Mouse (Mus musculus) neural tube, embryonic 15.5 days (tissue): ENCODE measurements around the gene Card11. TPM values are rescaled to one million over a fixed set of nuclear protein-coding genes. Genes with fewer than 3 reads are reported as not detected.

Experiments
- ATAC-seq: fragments of 200-750 bp; cut with Nextera tagmentation; 2 replicates; pipeline ENCODE4 v1.8.0; 2017; ENCODE audit warnings: mild to moderate bottlenecking, moderate TSS enrichment, moderate library complexity; ENCODE audit not compliant: low FRiP score
- H3K27ac ChIP-seq: fragments of 300-500 bp; sonication (generic); replicated peaks from 2 replicates; pipeline ENCODE4 v1.5.1; 2015; ENCODE audit warnings: mild to moderate bottlenecking, inconsistent platforms
- H3K27me3 ChIP-seq: fragments of 300-500 bp; sonication (generic); replicated peaks from 2 replicates; pipeline ENCODE4 v1.6.1; 2015; ENCODE audit warnings: inconsistent platforms
- H3K36me3 ChIP-seq: fragments of 300-500 bp; sonication (generic); 2 replicates; pipeline ENCODE4 v1.6.1; 2015; ENCODE audit warnings: inconsistent platforms
- H3K4me1 ChIP-seq: fragments of 300-500 bp; sonication (generic); 2 replicates; pipeline ENCODE4 v1.6.1; 2015; ENCODE audit warnings: inconsistent platforms
- H3K4me2 ChIP-seq: fragments of 300-500 bp; sonication (generic); 2 replicates; pipeline ENCODE4 v1.6.1; 2015; ENCODE audit warnings: inconsistent platforms, mild to moderate bottlenecking, moderate library complexity
- H3K4me3 ChIP-seq: fragments of 300-500 bp; sonication (generic); replicated peaks from 2 replicates; pipeline ENCODE4 v1.5.1; 2015; ENCODE audit warnings: mild to moderate bottlenecking, inconsistent platforms
- H3K9ac ChIP-seq: fragments of 300-500 bp; sonication (generic); replicated peaks from 2 replicates; pipeline ENCODE4 v1.6.1; 2015; ENCODE audit warnings: mild to moderate bottlenecking, inconsistent platforms
- H3K9me3 ChIP-seq: fragments of 300-500 bp; sonication (generic); replicated peaks from 2 replicates; pipeline ENCODE4 v1.6.1; 2016; ENCODE audit warnings: inconsistent platforms
- WGBS: fragments of 180-500 bp; shearing (Covaris S2); methylation state at CpG from one replicate; pipeline ENCODE4 v1.1.7; 2015; ENCODE audit warnings: mixed read lengths; 5-methylcytosine and 5-hydroxymethylcytosine counted together
- polyA plus RNA-seq: library from polyadenylated mRNA; unstranded; fragments of >200 nt; fragmentation: Nextera tagmentation; extraction: Ambion mirVana; gene quantifications from 2 replicates; pipeline ENCODE4 v1.2.1, GENCODE M21; 2015

Card11 gene
- 0.26 and 0.84 TPM in 2 replicates for polyA plus RNA-seq

DNA sequence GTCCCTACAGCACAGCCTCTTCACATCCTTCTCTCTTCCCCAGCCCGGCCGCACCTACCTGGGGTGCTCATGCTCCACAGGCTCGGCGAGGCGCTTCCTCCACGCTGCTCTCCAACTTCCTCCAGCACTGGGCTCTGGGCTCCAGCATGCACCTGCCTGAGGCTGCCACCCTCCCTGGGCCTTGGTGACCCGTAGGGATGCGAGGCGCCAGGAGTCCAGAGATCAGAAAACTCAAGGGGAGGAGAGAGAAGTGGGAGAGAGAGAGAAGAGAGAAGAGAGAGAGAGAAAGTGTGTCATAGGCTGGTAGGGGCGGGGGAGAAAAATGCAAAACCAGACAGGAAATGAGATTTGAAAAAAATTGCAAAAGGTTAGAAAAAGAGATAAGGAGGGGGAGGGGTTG, at the start of gene Card11:
Gene Card11 (minus strand): TSS at position 234 of the 400 bp plus-strand sequence.
- Histone ChIP-seq H3K4me1 (no peaks in the 10 kb centered on the region), H3K36me3 (no peaks in the 10 kb centered on the region), H3K27me3 (no peaks in the 10 kb centered on the region), H3K9me3 (no peaks in the 10 kb centered on the region), H3K27ac (no peak within 1 kb of the TSS), H3K4me2 (no peak within 1 kb of the TSS), H3K9ac (no peak within 1 kb of the TSS), H3K4me3 (no peak within 1 kb of the TSS)
- ATAC-seq, result no peak
- 77% methylated on average over 10 of the region's 10 CpGs for WGBS

DNA sequence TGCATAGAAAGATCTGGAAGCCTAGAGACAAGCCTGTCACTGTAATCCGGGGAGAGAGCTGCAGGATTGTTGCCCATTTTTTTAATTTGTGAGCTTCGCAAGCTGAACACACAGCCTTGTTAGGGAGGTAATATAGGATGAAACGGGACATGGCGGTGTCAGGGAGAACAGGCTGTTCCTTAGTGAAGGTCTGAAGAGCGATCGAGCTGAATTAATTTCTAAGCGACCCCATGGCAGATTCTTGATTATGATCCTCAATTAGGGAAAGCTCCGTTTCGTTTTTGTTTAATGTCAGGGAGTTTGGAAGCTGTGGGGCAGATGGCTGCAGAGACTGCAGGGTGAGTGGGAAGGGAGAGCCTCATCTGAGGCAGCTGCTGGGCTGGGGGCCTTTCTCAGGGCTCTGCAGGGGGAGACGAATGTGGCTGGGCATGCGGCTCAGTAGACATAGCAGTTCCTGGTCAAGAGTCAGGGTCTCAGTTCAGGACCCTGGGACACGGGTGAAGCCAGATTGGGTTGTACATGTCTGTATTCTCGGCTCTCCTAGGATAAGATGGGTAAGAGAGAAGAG, 47.4 kb upstream of the Card11 start:
- Histone ChIP-seq H3K9ac (no peak overlapping the region), H3K9me3 (0 out of 2 replicates have a peak, but pooled peaks cover 5% of the 10 kb centered on the region), H3K27ac (no peak overlapping the region), H3K27me3 (no peaks in the 10 kb centered on the region), H3K4me3 (no peak overlapping the region), H3K36me3 (no peaks in the 10 kb centered on the region), H3K4me2 (no peak overlapping the region), H3K4me1 (peaks cover 6% of the 10 kb centered on the region)
- ATAC-seq, result no peak
- 54% methylated on average over 13 of the region's 13 CpGs for WGBS

DNA sequence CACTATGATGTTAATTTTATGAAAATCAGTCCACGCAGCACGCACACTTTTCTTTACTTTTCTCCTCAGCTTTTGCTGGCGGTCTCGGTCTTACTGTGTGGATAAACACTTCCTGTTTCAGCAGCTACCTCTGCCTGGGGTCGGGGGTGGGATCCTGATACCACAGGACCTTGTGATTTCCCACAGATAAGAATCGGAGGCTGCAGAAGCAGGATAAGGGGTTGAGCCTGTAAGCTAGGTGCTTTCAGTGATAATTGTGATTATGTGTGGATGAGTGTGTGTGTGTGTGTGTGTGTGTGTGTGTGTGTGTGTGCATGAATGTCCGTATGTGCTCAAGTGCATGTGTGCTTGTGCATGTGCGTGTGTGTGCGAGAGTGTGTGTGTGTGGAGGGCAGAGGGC, 44.6 kb upstream of the Card11 start:
- ATAC-seq, result no peak
- no peak overlapping the region for H3K27ac ChIP-seq
- H3K4me1 ChIP-seq, result peaks cover 6% of the 10 kb centered on the region
- no peaks in the 10 kb centered on the region for H3K36me3 ChIP-seq
- H3K9ac ChIP-seq, result no peak overlapping the region
- H3K4me2 ChIP-seq, result no peak overlapping the region
- H3K27me3 ChIP-seq, result no peaks in the 10 kb centered on the region
- H3K9me3 ChIP-seq, result no peaks in the 10 kb centered on the region
- 88% methylated on average over 9 of the region's 9 CpGs for WGBS
- H3K4me3 ChIP-seq, result no peak overlapping the region

DNA sequence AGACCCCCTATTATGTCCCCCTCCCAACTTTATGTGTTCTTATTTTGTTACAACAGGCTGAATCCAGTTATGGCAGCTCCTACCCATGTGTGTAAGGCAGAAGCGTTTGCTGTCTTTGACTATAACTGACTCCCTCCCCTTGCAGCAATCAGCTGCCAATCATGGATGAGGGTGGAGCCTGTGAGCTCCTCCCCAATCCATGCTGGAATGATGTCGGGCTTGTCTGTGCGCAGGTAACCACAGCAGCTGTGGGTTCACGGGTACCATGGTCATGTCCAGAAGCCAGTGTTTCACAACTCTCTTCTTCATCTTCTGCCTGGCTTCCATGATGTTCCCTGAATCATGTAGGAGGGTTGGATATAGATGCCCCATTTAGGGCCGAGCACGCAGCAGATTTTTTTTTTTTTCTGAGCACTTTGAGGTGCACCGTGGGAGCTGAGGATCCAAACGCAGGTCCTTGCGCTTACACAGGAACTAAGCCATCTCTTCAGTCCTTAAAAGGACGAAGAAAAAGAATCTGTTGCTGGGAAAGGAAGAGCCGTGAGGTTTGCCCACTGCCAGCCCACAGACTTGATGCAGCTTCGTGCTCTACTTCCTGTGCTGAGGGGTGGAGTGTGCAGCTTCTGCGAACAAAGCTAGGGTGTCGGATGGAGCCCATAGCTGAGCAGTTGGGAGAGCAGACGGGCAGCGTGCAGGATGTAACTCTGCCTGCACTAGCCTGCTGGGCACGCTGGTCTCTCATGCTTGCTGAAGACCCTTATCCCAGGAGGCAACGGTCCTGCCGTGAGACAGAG, 43.5 kb upstream of the Card11 start:
- Histone ChIP-seq H3K9ac (no peak overlapping the region), H3K36me3 (no peaks in the 10 kb centered on the region), H3K4me3 (no peak overlapping the region), H3K27me3 (no peaks in the 10 kb centered on the region), H3K4me1 (peaks cover 6% of the 10 kb centered on the region), H3K4me2 (no peak overlapping the region), H3K9me3 (no peaks in the 10 kb centered on the region), H3K27ac (no peak overlapping the region)
- no peak for ATAC-seq
- WGBS, result 68% methylated on average over 19 of the region's 19 CpGs

DNA sequence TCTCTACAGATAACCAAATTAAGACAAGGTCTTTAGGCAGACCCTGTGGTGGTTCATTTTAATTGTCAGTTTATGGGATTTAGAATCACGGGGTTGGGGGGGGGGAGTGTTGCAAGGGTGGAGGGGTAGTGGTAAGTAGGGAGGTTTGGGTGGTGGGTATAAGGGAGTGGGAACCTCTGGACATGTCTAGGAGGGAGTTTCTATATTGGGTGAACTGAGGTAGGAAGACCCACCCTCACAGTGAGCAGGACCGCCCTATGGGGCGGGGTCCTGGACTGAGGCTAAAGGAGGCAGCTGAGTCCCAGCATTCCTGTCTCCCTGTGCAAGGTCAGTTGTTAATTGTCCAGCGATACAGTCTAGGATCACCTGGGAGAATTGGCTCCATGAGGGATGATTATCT, 42.0 kb upstream of the Card11 start:
- no peak overlapping the region for H3K4me3 ChIP-seq
- no peaks in the 10 kb centered on the region for H3K36me3 ChIP-seq
- H3K4me1 ChIP-seq, result no peaks in the 10 kb centered on the region; the same call in 1 of the 2 replicates
- no peak overlapping the region for H3K9ac ChIP-seq
- no peaks in the 10 kb centered on the region for H3K27me3 ChIP-seq
- no peak for ATAC-seq
- H3K27ac ChIP-seq, result no peak overlapping the region
- no peak overlapping the region for H3K4me2 ChIP-seq
- no peaks in the 10 kb centered on the region for H3K9me3 ChIP-seq
- WGBS, result 89% methylated on average over 4 of the region's 4 CpGs

DNA sequence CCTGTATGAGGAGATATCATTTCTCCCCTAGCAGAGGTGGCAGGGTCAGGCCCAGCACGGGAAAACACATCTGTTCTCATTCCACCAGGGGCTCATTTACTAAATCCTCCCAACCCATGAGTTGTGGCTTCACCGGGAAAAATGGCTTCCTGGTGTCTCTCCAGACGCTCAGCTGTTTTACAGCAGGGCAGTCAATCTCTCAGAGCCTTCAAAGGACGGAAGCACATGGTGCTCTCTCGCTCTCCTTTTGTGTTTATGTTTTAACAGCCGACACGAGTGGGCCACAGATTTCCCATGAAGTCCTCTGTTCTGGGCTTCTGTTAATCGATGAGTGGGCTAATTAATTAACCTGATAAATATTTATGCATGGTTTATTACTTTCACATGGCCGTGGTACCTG, 40.5 kb upstream of the Card11 start:
- H3K4me1 ChIP-seq, result peaks cover 6% of the 10 kb centered on the region
- H3K9me3 ChIP-seq, result no peaks in the 10 kb centered on the region
- no peaks in the 10 kb centered on the region for H3K36me3 ChIP-seq
- H3K4me2 ChIP-seq, result no peak overlapping the region
- no peaks in the 10 kb centered on the region for H3K27me3 ChIP-seq
- WGBS, result 14% methylated on average over 9 of the region's 9 CpGs
- no peak overlapping the region for H3K4me3 ChIP-seq
- ATAC-seq, result no peak
- H3K9ac ChIP-seq, result no peak overlapping the region
- H3K27ac ChIP-seq, result no peak overlapping the region

DNA sequence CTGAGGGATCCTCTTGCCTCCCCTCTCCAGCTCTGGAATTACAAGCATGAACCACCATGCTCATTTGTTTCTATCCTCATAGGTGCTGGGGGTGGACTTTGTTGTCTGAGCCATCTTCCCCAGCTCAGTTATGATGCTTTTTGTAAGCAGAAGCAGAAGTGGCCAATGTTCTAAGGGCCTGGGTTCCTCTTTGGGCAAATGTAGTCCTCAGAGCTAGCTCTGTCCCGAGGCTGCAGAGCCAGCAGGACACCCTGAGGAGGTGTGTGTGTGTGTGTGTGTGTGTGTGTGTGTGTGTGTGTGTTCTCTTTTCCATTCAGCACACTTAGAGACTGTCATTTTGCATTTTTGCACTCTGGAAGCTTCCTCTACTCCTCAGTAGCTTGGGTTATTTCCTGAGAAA, 38.0 kb upstream of the Card11 start:
- Histone ChIP-seq H3K9me3 (no peaks in the 10 kb centered on the region), H3K4me3 (no peak overlapping the region), H3K4me2 (no peak overlapping the region), H3K4me1 (peaks cover 12% of the 10 kb centered on the region), H3K36me3 (no peaks in the 10 kb centered on the region), H3K9ac (no peak overlapping the region), H3K27ac (no peak overlapping the region), H3K27me3 (no peaks in the 10 kb centered on the region)
- ATAC-seq, result no peak
- 50% methylated on average over 1 of the region's 1 CpGs for WGBS

DNA sequence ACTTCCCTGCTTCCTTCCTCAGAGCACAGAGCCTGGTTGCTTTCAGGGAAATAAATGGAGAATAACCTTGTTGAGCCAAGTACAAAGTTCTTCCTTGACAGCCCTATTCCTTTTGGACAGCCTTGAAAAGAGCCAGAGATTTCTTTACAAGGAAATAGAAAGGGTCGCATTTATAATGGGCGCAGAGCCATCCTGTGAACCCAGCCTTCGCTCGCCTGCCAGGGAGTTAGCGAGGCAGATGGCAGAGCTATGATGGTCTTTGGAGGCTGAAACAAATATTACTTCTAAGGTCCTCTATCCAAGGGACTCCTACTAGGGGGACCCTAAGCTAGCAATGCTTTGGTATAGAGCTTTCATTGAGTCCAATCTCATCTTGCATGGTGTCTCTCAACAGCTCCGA, 35.0 kb upstream of the Card11 start:
- WGBS, result 79% methylated on average over 6 of the region's 6 CpGs
- Histone ChIP-seq H3K9ac (no peak overlapping the region), H3K27me3 (no peaks in the 10 kb centered on the region), H3K9me3 (no peaks in the 10 kb centered on the region), H3K4me3 (no peak overlapping the region), H3K27ac (no peak overlapping the region), H3K4me1 (peaks cover 12% of the 10 kb centered on the region), H3K4me2 (no peak overlapping the region), H3K36me3 (no peaks in the 10 kb centered on the region)
- ATAC-seq, result no peak

DNA sequence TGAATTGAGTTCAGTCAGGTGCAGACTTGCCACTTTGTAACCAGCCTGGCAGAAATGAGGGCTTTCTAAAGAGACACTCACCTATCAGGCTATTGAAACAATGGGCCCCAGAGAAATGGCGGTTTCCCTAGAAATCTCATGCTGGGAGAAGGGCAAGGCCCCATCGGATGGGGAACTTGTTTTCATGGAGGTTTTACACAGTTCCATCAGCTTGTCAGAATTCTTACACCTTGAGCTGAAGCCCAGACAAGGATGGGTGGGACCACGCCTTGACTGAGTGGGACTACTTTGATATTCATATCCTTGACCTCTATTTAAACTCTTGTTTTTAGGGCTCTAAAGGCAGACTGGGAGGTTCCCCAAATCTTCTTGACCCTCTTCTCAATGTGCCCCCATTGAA, 33.9 kb upstream of the Card11 start:
- WGBS, result 78% methylated on average over 3 of the region's 3 CpGs
- H3K27me3 ChIP-seq, result no peaks in the 10 kb centered on the region
- H3K4me3 ChIP-seq, result no peak overlapping the region
- no peak for ATAC-seq
- H3K27ac ChIP-seq, result no peak overlapping the region
- H3K9me3 ChIP-seq, result no peaks in the 10 kb centered on the region
- peaks cover 12% of the 10 kb centered on the region for H3K4me1 ChIP-seq
- H3K9ac ChIP-seq, result no peak overlapping the region
- H3K4me2 ChIP-seq, result no peak overlapping the region
- no peaks in the 10 kb centered on the region for H3K36me3 ChIP-seq

DNA sequence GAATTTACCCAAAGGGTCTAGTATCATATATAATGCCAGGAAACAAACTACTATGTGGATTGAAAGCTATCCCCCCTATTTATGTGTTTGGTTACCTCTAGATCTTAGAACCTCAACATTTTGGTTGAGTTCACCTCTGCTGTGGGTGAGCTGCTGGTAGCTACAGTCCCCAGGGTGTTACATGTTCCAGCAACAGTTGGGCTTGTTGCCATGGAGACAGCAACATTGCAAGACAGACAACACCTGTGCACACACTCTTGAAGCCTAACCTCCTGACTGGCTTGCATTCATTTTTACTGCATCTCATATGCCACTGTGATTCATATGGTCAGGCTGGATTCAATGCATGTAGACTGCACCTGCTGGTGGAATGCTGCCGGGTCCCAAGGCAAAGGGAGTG, 32.6 kb upstream of the Card11 start:
- Histone ChIP-seq H3K36me3 (no peaks in the 10 kb centered on the region), H3K9me3 (no peaks in the 10 kb centered on the region), H3K4me3 (no peak overlapping the region), H3K27ac (no peak overlapping the region), H3K4me1 (peaks cover 12% of the 10 kb centered on the region), H3K9ac (no peak overlapping the region), H3K27me3 (no peaks in the 10 kb centered on the region), H3K4me2 (no peak overlapping the region)
- ATAC-seq, result no peak
- 88% methylated on average over 1 of the region's 1 CpGs for whole genome bisulfite sequencing

DNA sequence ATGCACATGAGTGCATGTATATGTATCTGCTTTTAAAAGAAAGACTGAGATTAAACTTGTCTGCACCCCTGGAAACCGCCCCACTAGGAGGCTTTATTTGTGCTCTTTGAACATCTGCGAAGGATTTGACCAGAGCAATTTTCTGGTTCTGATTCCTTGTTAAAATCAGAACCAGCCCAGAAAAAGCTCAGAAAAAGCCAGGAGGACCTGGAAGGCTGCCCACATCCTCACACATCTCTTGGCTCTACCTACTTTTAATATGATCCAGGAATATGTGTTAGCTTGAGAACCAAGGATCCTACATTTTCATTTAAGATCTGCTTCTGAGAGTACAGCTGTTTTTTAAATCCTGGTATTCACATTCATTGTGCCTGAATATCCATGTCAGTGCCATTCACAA, 29.0 kb upstream of the Card11 start:
- Histone ChIP-seq H3K4me3 (no peak overlapping the region), H3K4me1 (no peaks in the 10 kb centered on the region), H3K27ac (no peak overlapping the region), H3K9me3 (no peaks in the 10 kb centered on the region), H3K4me2 (no peak overlapping the region), H3K27me3 (no peaks in the 10 kb centered on the region), H3K36me3 (no peaks in the 10 kb centered on the region), H3K9ac (no peak overlapping the region)
- 95% methylated on average over 2 of the region's 2 CpGs for WGBS
- no peak for ATAC-seq

DNA sequence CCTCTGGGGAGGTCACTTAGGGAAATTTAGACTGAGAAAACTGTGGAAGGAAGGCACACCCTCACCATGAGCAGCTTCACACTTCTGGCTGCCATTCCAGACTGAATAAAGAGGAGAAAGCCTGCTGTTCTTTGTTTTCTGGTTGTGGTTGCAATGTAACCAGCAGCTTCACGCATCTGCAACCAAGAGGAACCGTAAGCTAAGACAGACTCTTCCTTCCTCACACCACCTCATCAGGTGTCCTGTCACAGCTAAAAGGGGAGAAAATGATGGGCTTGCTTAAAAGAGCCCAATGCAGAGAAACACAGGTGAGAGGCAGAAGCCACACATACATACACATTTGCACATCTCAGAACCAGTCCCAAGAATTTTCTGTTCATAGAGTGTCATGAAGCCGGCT, 25.3 kb upstream of the Card11 start:
- H3K27me3 ChIP-seq, result no peaks in the 10 kb centered on the region
- no peak overlapping the region for H3K4me3 ChIP-seq
- H3K36me3 ChIP-seq, result no peaks in the 10 kb centered on the region
- no peak for ATAC-seq
- peaks cover 7% of the 10 kb centered on the region for H3K9me3 ChIP-seq
- no peak overlapping the region for H3K4me2 ChIP-seq
- H3K4me1 ChIP-seq, result no peaks in the 10 kb centered on the region
- WGBS, result 94% methylated on average over 3 of the region's 3 CpGs
- no peak overlapping the region for H3K9ac ChIP-seq
- H3K27ac ChIP-seq, result no peak overlapping the region
